ENCODE assay signal across 8 mouse cellular contexts in the genomic region with DNA sequence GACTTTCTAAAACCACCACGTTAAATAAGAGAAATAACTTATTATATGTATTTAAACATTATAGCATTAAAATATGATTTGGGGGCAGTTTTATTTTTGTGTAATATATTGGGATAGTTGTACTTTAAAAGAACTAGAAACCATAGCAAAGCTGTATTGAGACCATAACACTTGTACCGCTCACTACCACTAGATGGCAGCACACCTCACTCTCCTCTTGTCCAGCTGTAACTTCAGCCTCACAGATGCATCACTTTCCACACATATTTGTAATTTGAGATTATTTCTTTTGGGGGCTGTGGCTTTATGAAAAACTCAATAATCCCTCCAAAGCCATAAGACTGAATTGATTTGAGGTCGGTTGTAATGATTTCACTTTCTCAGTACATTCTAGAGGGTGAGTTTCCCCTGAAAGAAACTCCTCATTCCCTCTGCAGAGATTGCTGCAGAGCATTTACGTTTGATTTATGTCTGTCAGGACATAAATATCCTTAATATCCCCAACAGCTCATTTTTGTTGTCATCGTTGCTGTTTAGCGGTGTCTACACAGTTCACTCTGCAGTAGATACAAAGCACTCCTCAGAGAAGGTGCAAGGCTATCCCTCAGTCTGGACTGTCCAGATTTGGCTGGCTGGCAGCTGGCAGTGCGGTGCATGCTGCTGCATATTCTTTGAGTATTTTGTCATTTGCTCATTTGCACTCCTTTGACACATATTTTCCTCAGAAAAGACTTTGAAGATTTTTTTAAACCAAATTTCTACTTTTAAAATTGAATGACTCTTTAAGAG.
DNase-seq lines count a peak whose midpoint lies in the region; ATAC-seq lines count a peak whose summit lies in the region.

No protein-coding gene starts in this region.

- intact Hi-C loops in left cerebral cortex, postnatal 4 days (cut with DNase I): loop anchor here (5.0 kb wide), 1 partner anchor 158 kb away; no protein-coding TSS in a partner anchor

- peak; percentile 77 for ATAC-seq in frontal cortex, adult (ENCODE audit: low TSS enrichment)
- peak; percentile 62; the same call in 1 of the 2 replicates for ATAC-seq in monocyte, adult 5-6 weeks (replicated peaks; ENCODE audit: insufficient number of reproducible peaks, low FRiP score, low TSS enrichment, poor library complexity, severe bottlenecking)

- DNase-seq in B cell, adult 2 months: peak; percentile 54 to 55
- peak; percentile 14 for DNase-seq in Muller cell, postnatal 12 days (ENCODE audit: inconsistent ontology term)
- peak; percentile 14 for DNase-seq in cerebellum, adult 9-11 months
- peak; percentile 53 for DNase-seq in kidney, adult 9 months
- DNase-seq in left cerebral cortex, postnatal 4 days: peak; percentile 63
- peak; percentile 16 for DNase-seq in testis, postnatal 14 days (ENCODE audit: low spot score)

Comparison
In these comparisons a context has a peak if more than half of its experiments do, and no peak if none do; other contexts are left out.
1. Peak in every context shown above with its lines: DNase-seq and ATAC-seq.